Mouse (Mus musculus) right cerebral cortex, postnatal 36 days (tissue): Measurements from ENCODE around the gene Tep1.
"Not testable (repeated sequence)": the region's sequence is repeated elsewhere in the genome, so short reads cannot be mapped to it uniquely, and the experiment has no call there.

Experiments
- DNase-seq, 2 experiments: peaks; one replicate each; pipeline ENCODE4 v3.0.0; 2022; ENCODE audit warnings: low spot score in 2 of 2, mixed read lengths in 1 of 2

The Tep1 gene

GRCm38 (mm10) chr14:50869889-50870804 is at the start of gene Tep1:
Gene Tep1, minus strand, starts transcription at chr14:50870560.
- DNase-seq: peak; percentile 10 to 18

- DNase-seq: no peak
These were observed 41.0 kb upstream of the Tep1 start for GRCm38 (mm10) chr14:50911356-50911755.

GRCm38 (mm10) chr14:50908126-50908525 is 37.8 kb upstream of the Tep1 start:
- no peak for DNase-seq

GRCm38 (mm10) chr14:50905327-50905726 is 35.0 kb upstream of the Tep1 start:
- DNase-seq: not testable (repeated sequence)

- DNase-seq: no peak
These were observed 34.4 kb upstream of the Tep1 start for GRCm38 (mm10) chr14:50904828-50905129.

GRCm38 (mm10) chr14:50903973-50904827 is 33.8 kb upstream of the Tep1 start:
- DNase-seq: no peak

- not testable (repeated sequence) for DNase-seq
These were observed 27.6 kb upstream of the Tep1 start for GRCm38 (mm10) chr14:50897992-50898391.

- DNase-seq: no peak
These were observed 27.0 kb upstream of the Tep1 start, which contains the start of gene Klhl33 for GRCm38 (mm10) chr14:50897374-50897765. Gene Klhl33, minus strand, starts transcription at chr14:50897507.

GRCm38 (mm10) chr14:50896747-50897373 is 26.5 kb upstream of the Tep1 start:
- DNase-seq: no peak

- DNase-seq: no peak
These were observed 25.8 kb upstream of the Tep1 start for GRCm38 (mm10) chr14:50895985-50896746.

- DNase-seq: no peak
These were observed 25.0 kb upstream of the Tep1 start for GRCm38 (mm10) chr14:50895407-50895806.

- DNase-seq: no peak
These were observed 22.4 kb upstream of the Tep1 start for GRCm38 (mm10) chr14:50892541-50893459.

GRCm38 (mm10) chr14:50892091-50892490 is 21.7 kb upstream of the Tep1 start:
- DNase-seq: no peak

GRCm38 (mm10) chr14:50891621-50892020 is 21.3 kb upstream of the Tep1 start:
- DNase-seq: no peak

GRCm38 (mm10) chr14:50876236-50876950 is 6.0 kb upstream of the Tep1 start:
- peak in 1 of 2 experiments; percentile 36 for DNase-seq

GRCm38 (mm10) chr14:50875591-50876230 is 5.4 kb upstream of the Tep1 start:
- no peak for DNase-seq

- DNase-seq: no peak
These were observed 4.8 kb upstream of the Tep1 start for GRCm38 (mm10) chr14:50875175-50875574.

- DNase-seq: no peak
These were observed 924 bp upstream of the Tep1 start for GRCm38 (mm10) chr14:50871284-50871683.

GRCm38 (mm10) chr14:50870805-50871143 is 414 bp upstream of the Tep1 start:
- DNase-seq: no peak
